Mouse (Mus musculus): ENCODE results near the gene Phc3.

The Phc3 gene

DNA sequence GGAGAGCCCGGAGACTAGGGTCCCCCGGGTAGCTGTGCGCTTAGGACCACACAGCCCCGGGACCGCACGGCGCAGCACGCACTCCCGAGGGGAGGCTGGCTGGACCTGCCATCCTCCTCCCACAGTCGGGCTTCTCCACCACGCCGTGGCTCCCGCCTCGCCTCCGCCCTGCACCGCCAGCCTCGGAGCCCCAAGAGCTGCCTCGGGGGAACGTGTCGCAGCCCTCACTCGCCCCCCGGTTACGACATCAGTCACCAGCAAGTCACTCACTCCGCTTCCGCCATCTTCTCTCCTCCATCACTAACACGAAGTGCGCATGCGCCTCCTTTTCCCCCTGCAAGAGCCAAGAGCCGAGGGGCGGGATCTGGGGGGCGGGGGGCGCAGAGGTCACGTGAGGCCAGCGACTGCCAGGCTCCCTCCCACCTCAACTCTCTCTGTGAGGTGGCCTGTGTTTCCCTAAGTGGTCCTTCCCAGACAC is at the start of gene Phc3:
Phc3 (minus strand) TSS at position 312 of the 478 bp plus-strand sequence.
- peak; percentile 97 for DNase-seq (ENCODE audit: extremely low spot score)

DNA sequence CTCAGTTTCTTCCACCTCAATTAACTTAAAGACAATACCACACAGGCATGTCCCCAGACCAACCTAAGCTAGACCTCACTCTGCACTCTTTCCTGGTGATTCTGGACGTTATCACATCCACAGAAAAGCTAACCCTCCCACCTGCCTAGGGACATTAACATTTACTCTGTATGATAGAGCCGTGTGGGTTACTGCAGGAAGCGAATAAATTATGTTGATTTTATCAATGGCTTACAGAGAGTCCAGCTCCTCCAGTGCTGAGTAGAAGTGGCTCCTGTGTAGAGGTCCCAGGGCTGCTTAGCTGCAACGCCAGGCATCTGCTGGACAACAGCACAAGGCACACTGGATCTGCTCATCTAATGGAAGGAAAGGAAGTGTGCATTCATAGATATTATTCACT is 48.4 kb upstream of the Phc3 start:
- no peak for DNase-seq (ENCODE audit: extremely low spot score)

DNA sequence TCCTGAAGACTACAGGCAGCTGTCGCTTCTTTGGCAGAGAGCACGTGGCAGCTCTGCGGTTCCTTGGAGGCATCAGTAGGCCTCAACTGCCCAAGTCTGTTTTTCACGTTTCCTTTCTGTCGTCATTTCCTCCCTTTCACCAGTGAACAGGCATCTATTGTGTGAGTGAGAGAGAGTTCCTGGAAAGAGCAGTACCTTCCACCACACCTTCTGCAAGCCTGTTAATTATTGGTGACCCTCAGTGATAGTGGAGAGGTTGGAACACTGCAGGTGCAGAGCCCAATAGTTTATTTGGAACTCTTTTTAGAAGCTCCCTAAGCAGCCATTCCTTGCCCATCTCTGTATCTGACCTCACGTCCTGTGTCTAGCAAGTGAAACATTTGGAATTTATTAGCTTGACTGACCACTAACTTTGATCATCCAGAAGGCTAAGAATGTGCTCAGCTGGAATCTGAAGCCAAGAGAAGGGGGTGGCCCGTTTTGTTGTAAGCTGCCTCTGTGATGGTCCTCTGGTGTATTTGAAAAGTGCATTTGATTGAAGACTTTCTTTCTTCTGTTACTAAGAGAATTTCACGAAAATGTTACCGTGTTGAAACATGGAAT is 47.5 kb upstream of the Phc3 start:
- DNase-seq (ENCODE audit: extremely low spot score) = peak; percentile 34

DNA sequence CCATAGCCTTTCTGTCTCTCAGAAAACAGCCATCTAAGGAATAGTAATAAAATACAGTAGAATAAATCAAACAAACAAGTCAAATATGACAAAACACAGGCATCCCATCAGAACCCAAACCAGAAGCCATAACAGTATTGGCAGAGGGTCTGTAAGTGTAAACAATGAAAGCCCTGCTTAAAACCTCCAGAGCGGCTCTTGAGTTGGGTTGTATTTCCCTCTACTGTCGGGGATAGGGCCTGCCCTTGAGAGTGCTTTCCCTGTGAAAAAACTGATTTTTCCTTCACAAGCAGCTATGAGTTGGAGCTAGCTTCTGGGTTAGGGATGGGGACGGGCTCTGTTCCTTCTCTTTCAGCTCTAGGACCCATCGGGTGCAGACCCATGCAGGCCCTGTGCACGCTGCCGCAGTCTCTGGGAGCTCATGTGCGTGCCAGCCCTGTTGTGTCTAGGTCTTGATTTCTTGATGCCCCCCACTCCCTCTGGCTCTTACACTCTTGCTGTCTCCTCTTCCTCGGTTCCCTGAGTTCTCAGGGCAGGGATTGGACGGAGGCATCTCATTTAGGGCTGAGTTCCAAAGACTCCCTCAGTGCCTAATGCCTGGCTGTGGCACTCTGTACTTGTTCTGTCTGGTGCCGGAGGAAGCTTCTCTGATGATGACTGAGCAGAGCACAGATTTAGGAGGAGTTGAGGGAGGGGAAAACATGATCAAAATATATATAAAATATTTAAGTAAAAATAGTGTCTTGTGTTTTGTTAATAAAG is 46.6 kb upstream of the Phc3 start:
- no peak for DNase-seq (ENCODE audit: extremely low spot score)

DNA sequence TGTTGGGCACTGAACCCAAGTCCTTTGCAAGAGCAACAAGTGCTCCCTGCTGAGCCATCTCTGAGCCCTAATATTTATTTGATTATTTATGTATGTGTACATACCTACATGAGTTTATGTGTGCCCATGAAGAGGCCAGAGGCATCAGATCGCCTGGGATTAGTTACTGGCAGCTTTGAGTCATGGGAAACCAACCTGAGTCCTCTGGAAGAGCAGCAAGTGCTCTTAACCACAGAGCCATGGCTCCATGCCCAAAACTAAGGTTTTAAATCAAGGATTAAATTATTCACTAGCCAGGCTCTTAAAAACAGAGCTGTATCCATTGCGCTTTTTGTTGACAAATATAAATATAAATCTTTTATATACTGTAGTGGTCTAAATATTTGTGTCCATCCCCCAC is 45.2 kb upstream of the Phc3 start:
- no peak for DNase-seq (ENCODE audit: extremely low spot score)

DNA sequence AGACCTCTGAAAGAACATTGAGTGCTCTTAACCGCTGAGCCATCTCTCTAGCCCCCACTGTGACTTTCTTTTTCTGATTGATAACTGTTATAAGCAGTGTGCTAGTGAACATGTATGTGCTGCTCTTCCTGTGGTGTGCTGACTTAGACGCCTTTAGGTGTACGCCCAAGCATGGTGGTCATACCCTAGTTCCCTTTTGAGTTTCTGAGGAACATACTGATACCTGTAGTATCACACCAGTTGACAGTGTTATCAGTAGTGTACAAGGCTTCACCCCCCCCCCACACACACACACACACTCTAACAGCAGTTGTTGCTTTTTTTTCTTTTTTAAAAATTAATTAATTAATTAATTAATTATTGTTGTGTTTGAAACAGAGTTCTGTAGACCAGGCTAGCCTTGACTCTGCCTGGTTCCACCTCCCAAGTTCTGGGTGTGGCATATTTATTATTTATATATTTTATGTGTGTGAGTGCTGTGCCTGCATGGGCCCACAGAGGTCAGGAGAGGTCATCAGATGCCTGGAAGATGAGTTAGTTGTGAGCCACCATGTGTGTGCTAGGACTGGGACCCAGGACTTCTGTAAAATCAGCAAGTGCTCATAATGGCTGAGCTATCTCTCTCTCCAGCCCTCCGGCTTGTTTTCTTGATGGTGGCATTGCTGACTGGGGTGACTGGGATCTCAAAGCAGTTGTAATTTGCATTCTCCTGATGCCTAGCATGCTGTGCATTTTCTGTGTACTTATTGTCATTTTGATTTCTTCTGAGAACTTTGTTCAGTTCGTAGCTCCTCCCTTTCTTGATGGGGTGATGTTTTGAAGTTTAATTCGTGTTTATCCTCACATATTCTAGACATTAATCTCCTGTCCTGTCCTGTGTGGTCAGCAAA is 35.4 kb upstream of the Phc3 start:
- DNase-seq (ENCODE audit: extremely low spot score) = no peak

DNA sequence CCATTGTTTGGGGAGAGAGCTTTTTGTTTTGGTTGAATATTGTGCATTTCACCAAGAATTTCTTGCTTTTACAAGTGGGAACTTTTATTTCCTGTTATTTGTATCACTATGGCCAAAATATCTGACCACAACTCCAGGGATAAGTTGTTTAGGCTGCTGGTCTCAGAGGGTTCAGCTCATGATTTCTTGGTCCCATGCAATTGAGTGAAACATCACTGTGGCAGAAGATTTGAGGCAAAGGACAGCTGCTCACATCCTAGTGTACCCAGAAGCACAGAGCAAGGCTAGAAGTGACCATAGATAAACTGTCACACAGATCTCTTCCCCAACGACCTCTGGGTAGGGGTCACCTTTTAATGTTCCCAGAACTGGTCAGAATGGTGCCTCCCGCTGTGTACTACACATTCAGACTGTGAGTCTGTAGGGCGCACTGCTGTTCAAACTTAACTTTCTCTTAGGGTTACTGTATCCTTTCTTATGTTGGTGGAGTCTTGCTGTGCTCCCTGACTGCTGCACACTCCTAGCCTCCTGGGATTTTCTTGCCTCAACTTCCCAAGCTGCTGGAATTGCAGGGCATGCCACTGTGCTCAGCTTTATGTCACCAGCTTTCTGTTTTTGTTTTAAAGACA is 31.9 kb upstream of the Phc3 start:
- DNase-seq (ENCODE audit: extremely low spot score) = no peak

DNA sequence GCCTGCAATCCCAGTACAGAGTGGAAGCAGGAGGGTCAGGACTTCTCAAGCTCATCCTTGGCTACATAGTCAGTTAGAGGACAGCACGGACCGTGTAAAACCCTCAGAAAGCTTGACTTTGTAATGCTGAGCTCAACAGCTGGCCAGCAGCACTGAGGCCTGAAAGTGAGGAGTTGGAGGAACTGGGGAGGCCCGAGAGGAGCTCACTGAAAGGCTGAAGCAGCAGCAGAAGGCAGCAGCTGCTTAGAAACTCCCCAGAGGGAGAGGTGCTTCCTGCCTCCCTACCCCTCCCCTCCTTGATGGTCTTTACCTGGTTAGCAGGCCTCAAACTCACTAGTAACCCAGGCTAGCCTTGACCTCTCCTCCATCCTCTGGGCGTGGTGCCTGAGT is 30.8 kb upstream of the Phc3 start:
- no peak for DNase-seq (ENCODE audit: extremely low spot score)

DNA sequence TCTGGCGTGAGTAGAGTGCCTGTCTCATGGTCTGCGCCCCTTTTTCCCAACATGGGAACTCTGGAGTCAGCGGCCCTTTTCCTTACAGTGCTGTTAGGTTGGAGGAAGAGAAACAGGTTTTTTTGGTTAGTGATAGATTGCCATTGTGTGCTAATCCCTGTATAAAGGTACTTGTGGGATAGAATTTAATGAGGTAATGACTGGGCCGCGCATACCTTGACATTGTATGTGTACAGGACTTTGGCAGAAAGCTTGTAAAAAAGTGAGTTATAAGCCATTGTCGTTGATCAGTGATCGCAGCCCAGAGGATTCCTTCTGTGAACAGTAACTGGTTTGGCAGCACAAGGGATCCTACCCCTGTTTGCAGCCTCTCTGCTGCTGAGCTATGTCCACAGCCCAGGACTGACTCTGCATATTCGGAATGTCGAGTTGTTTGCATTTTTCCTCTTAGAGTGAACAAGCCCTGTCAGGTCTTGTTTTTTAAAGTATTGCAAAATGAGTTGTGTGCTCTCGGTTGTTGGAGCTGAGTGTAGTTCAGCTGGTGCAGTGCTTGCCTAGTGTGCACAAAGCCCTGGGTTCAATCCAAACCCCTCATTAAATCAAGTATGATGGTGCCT is 30.3 kb upstream of the Phc3 start:
- DNase-seq (ENCODE audit: extremely low spot score) = no peak

DNA sequence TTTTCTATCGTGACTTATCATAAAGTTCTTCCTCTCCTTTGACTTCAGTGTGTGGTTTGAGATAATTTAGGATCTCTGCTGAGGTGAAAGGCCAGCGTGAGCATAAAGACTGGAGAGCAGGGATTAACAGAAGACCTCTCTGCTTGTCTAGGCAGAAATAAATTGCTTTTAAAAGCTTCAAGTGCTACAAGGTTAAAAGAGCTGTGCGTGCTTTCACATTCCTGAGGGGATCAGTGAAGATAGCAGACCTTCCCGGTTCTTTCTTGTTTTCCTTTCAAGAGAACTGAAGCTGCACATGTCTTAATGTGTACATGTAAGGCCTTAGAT is 27.4 kb upstream of the Phc3 start:
- DNase-seq (ENCODE audit: extremely low spot score) = no peak

DNA sequence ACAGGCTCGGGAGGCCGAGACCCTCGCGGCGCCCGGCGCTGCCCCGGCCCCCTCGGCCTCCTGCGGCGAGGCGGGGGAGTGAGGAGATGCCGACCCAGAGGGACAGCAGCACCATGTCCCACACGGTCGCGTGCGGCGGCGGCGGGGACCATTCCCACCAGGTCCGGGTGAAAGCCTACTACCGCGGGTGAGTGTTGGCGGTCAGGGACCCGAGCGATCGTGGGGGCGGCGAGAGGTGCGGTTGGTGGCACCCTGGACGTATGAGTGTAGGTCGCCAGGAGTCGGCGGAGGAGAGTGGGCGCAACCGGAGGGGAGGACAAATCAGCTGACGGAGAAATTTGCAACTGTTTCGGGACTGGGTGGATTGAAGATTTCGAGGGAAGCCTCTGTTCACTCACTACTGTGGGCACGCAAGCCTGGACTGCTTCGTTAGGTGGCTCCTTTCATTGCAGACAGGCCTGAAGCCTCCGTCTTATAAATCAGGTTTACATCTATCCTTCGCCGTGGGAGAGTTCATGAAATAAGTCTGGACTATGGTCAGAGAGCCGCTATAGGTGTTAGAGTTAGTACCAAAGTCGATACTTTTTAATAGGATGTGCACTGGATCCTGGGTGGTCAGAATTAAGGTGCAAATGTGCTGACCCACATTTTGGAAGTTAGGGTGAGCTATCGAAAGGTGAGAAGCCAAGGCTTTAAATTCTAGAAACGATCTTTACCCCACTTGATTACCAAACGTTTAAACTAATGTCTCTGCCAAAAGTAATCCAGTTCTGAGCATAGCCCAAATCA is 26.9 kb upstream of the Phc3 start:
- no peak for DNase-seq (ENCODE audit: extremely low spot score)

DNA sequence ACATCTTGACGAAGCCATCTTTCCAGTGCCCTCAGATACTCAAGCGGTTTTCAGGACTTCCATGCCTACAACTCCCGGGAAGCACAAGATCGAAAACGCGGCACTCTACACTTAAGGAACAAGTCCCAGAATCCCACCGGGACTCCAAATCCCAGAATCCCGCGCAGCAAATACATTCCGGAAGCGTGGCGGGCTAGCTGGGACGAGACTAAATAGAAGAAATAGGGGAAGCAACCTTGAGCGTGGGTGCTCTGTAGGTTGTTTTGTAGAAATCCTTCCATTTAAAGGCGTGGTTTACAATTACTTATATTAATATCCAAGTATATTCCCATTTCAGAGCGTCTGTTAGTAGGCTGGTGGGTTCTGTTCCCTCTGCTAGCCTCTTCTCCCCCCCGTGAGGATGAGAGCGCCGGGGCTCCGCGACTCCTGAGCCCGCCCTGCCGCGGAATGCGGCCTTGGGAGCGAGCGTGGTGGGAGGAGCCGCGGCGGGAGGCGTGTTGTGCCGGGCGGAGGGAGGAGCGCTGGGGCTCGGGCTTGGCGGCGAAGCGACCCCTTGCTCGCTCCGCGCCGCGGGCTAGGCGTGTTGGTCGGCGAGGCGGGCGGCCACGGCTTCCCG is 26.2 kb upstream of the Phc3 start, which contains the start of gene Prkci:
Prkci (plus strand) TSS at position 465 of the 616 bp plus-strand sequence.
- DNase-seq (ENCODE audit: extremely low spot score) = peak; percentile 95

DNA sequence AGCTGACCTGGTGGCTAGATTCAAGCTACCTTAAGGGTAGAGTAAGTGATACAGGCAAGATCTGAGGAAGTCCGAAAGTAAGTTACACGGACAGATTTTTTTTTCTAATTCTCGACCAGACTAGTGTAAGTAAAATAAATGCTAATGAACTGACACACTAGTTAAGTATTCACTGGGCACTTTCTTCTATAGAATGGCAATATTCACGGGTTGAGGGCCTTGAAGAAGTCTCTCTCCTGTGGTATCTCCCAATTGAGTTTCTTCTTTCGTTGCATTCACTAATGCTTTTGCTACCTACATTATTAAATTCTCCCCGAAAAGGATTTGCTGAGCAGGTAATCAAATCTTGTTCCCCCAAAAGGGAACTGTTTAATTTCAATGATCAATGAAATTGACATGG is 25.6 kb upstream of the Phc3 start:
- no peak for DNase-seq (ENCODE audit: extremely low spot score)

DNA sequence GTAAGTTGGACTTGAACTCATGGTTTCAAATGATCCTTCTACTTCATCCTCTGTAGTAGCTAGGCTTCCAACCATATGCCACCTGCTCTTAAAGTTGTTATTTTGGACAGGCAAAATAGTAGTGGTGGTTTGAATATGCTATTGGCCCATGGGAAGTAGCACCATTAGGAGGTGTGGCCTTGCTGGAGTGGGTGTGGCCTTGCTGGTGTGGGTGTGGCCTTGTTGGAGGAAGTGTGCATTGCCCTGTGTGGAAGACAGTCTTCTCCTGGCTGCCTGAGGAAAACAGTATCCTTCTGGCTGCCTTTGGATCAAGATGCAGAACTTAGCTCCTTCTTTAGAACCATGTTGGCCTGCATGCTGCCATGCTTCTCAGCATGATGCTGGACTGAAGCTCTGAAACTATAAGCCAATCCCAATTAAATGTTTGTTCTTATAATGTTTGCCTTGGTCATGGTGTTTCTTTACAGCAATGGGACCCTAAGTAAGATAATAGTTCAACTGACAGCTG is 23.9 kb upstream of the Phc3 start:
- no peak for DNase-seq (ENCODE audit: extremely low spot score)

DNA sequence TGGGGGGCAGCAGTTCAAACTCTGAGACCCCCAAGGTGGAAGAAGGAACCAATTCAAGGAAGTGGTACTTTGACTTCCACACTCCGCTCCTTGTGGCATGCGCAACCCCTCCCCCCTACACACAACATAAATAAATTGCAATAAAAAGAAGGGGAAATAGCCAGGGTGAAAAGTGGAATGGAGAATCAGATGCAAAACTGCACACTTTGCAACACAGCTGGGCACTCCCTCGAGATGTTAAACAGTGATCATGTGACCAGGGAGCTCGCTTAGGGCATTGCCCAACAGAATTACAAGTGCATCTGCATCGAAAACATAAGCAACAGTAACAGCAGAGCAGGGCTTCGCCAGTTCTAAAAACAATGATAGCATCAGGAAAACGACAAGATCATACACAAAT is 22.9 kb upstream of the Phc3 start:
- no peak for DNase-seq (ENCODE audit: extremely low spot score)

DNA sequence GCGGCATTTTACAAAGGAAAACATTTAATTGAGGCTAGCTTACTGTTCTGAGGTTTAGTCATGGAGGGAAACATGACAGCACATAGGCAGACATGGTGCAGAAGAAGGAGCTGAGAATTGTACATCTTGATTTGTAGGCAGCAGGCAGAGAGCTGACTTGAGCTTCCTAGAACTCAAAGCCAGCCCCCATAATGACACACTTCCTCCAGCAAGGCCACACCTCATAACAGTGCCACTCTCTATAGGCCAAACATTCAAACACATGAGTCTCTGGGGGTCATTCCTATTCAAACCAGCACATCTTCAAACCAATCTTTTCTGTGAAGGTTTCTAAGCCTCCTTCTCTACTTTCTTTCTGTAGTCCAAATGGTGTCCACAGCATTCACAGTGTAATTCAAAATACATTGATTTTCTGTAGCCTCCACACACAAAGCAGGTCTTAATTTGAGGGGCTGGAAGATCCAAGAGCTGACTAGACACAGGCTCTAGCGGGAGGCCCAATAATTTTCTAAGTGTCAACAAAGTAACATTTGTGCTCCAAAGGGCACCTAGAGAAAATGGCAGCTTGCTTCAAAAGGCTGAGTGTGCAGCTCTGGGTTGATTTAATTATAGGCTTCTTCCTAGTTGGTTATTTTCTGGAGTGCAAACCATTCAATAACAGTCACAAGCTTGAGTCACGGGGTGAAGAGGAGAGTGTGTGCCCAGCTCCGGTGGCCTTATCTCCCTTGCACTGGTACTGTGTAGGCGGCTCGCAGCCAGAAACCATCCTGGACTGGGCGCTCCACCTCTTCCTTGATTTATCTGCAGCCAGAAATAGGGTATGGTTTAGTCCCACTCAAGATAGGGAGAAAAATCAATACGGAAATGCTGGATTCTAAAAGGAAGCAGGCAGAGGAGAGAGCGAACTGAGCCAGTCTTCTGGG is 18.4 kb upstream of the Phc3 start:
- no peak for DNase-seq (ENCODE audit: extremely low spot score)

DNA sequence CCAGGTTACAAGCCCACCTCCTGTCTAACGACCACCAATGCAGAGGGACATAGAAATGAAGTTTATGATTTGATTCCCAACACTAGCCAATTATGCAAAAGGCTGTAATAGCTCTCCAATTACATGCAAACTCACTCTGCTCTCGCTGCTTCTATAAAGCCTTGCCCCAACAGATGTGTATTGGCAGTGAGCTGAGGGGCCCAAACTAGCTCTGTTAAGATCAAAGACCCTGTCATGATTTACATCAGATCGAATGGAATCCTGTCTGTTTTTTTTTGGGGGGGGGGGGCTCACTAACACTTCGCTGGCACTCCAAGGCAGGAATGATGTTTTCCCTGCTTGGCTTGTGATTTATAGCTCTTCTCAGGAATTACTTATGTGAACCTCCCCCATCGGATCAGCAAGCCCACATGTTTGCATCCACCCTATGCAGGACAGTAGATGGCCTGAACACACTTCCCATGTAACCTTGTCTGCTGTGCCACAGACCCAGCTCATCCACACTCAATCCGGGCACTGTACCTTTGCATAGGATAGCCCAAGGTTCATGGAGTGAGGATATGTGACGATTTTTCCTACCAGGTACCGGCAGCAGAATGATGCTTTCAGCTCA is 13.8 kb upstream of the Phc3 start:
- DNase-seq (ENCODE audit: extremely low spot score) = no peak

DNA sequence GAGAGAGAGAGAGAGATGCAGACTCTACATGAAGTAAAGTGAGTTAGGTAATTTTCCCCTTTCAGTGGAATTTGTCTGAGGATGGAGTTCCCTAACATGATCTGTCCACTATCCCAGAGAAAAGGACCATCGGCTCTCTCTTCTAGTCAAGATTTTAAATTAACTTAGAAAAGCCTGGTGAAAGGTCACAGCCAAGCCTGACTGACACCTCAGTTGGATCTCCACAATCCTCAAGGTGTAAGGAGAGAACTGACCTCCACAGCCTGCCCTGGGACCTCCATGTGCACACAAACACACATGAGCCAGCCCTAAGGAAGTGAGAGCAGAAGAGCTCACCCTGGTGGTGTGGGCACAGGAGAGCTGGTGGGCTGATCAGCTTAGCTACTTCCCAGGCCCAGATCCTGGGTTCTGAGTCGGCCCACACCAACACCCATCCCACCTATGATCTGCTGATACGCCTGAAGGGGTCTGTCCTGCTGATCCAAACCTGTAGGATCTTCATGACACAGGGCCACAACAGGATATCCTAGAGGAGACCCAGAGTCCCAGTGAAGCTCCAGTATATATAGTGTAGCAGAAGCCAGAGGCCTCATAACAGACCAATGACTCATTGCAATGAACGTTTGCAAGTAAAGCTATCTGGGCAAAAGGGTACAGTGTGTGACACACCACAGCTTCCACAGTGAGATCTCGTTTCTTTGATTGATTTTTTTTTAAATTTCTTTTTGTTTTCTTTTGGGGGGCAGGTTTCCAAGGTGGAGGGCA is 12.6 kb upstream of the Phc3 start:
- no peak for DNase-seq (ENCODE audit: extremely low spot score)
